Mouse (Mus musculus) intestine, embryonic 16.5 days (tissue): ENCODE data around the gene Slc25a15. TPM values are rescaled to one million over a fixed set of nuclear protein-coding genes. Genes with fewer than 3 reads are reported as not detected.
A peak's percentile ranks its signal among the peaks of the same experiment; 100 is the strongest.

Experiments used
- ATAC-seq: fragments of 200-750 bp; cut with Nextera tagmentation; 2 replicates; pipeline ENCODE4 v1.8.0; 2017; ENCODE audit warnings: moderate TSS enrichment, moderate library complexity
- H3K27ac ChIP-seq: fragments of 300-500 bp; sonication (generic); 2 replicates; pipeline ENCODE4 v1.5.1; 2014; ENCODE audit warnings: mild to moderate bottlenecking, low read length
- H3K27me3 ChIP-seq: fragments of 300-500 bp; sonication (generic); replicated peaks from 2 replicates; pipeline ENCODE4 v1.6.1; 2014; ENCODE audit warnings: low read length, control low read depth, mixed read lengths; ENCODE audit not compliant: control insufficient read depth, insufficient read depth
- H3K36me3 ChIP-seq: fragments of 300-500 bp; sonication (generic); 2 replicates; pipeline ENCODE4 v1.6.1; 2014; ENCODE audit warnings: low read length, control low read depth; ENCODE audit not compliant: control insufficient read depth, insufficient read depth
- H3K4me1 ChIP-seq: fragments of 300-500 bp; sonication (generic); 2 replicates; pipeline ENCODE4 v1.6.1; 2014; ENCODE audit warnings: low read length, control low read depth, mixed read lengths; ENCODE audit not compliant: control insufficient read depth, insufficient read depth
- H3K4me2 ChIP-seq: fragments of 300-500 bp; sonication (generic); 2 replicates; pipeline ENCODE4 v1.6.1; 2014; ENCODE audit warnings: low read depth, low read length, control low read depth
- H3K4me3 ChIP-seq: fragments of 300-500 bp; sonication (generic); 2 replicates; pipeline ENCODE4 v1.5.1; 2014; ENCODE audit warnings: mild to moderate bottlenecking, low read length
- H3K9ac ChIP-seq: fragments of 300-500 bp; sonication (generic); 2 replicates; pipeline ENCODE4 v1.6.1; 2014; ENCODE audit warnings: low read depth, low read length
- H3K9me3 ChIP-seq: fragments of 300-500 bp; sonication (generic); 2 replicates; pipeline ENCODE4 v1.6.1; 2016; ENCODE audit warnings: low read length, control low read depth; ENCODE audit not compliant: control insufficient read depth
- WGBS: fragments of 180-500 bp; shearing (Covaris S2); extraction: QIAGEN DNeasy Blood & Tissue Kit; methylation state at CpG from one replicate; pipeline ENCODE4 v1.1.7; 2014; 5-methylcytosine and 5-hydroxymethylcytosine counted together
- polyA plus RNA-seq: library from polyadenylated mRNA; unstranded; fragments of >200 nt; fragmentation: Nextera tagmentation; extraction: Ambion mirVana; gene quantifications from 2 replicates; pipeline ENCODE4 v1.2.1, GENCODE M21; 2015

The Slc25a15 gene
- polyA plus RNA-seq, 1 experiment from 2014 or later = 129 TPM

GRCm38 (mm10) chr8:22395256-22395655 lies 3.1 kb downstream of the Slc25a15 start:
- Histone ChIP-seq H3K27me3 (no peaks in the 10 kb centered on the region), H3K9ac (no peak overlapping the region), H3K27ac (peak overlapping the region; percentile 82), H3K4me2 (peak overlapping the region; percentile 38), H3K9me3 (no peaks in the 10 kb centered on the region), H3K4me1 (peaks cover 13% of the 10 kb centered on the region), H3K36me3 (no peaks in the 10 kb centered on the region), H3K4me3 (no peak overlapping the region)
- ATAC-seq = no peak
- WGBS = 93% methylated on average over 8 of the region's 8 CpGs

GRCm38 (mm10) chr8:22394471-22394870 lies 3.9 kb downstream of the Slc25a15 start:
- Histone ChIP-seq H3K36me3 (peaks cover 3% of the 10 kb centered on the region), H3K4me3 (peak overlapping the region; percentile 3; the same call in 1 of the 2 replicates), H3K9me3 (no peaks in the 10 kb centered on the region), H3K4me2 (peak overlapping the region; percentile 8), H3K27me3 (no peaks in the 10 kb centered on the region), H3K4me1 (peaks cover 21% of the 10 kb centered on the region), H3K27ac (peak overlapping the region; percentile 82), H3K9ac (0 out of 2 replicates have a peak overlapping the region, but pooled peaks have one; percentile 34)
- peak; percentile 39 for ATAC-seq
- WGBS = 56% methylated on average over 4 of the region's 4 CpGs

- Histone ChIP-seq H3K4me2 (no peak overlapping the region), H3K27me3 (no peaks in the 10 kb centered on the region), H3K36me3 (peaks cover 22% of the 10 kb centered on the region), H3K27ac (peak overlapping the region; percentile 85), H3K9me3 (no peaks in the 10 kb centered on the region), H3K4me3 (no peak overlapping the region), H3K9ac (peak overlapping the region; percentile 48; the same call in 1 of the 2 replicates), H3K4me1 (peaks cover 15% of the 10 kb centered on the region)
- WGBS = 62% methylated on average over 8 of the region's 8 CpGs
- peak; percentile 94 for ATAC-seq
Observed at GRCm38 (mm10) chr8:22390766-22391463, 7.5 kb downstream of the Slc25a15 start.

- H3K4me2 ChIP-seq = peak overlapping the region; percentile 35
- H3K27ac ChIP-seq = peak overlapping the region; percentile 90
- no peaks in the 10 kb centered on the region for H3K9me3 ChIP-seq
- no peak overlapping the region for H3K4me3 ChIP-seq
- H3K27me3 ChIP-seq = no peaks in the 10 kb centered on the region
- WGBS = 74% methylated on average over 10 of the region's 10 CpGs
- no peak for ATAC-seq
- H3K36me3 ChIP-seq = peaks cover 25% of the 10 kb centered on the region
- H3K4me1 ChIP-seq = peaks cover 15% of the 10 kb centered on the region
- H3K9ac ChIP-seq = peak overlapping the region; percentile 33; the same call in 1 of the 2 replicates
Observed at GRCm38 (mm10) chr8:22389874-22390273, 8.5 kb downstream of the Slc25a15 start.

DNA sequence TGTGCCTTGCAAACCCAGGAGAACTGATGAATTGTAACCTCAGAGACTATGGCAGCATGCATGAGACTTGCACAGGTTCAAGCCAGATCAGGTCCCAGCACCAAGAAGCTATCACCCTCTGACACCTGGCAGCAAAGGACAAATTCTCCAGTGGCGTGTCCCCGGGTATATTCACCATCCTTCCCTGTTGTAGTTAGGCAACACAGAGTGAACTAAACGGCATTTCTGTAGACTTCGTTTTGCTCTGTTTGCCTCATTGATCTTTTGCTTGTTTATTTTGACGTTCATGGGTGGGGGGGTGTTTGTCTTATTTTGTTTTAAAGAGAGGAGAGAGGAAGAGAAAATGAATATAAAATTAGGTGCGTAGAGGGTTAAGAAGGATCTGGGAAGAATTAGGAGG lies 13.2 kb downstream of the Slc25a15 start:
- Histone ChIP-seq H3K4me3 (no peak overlapping the region), H3K36me3 (peaks cover 46% of the 10 kb centered on the region), H3K27ac (no peak overlapping the region), H3K9ac (no peak overlapping the region), H3K9me3 (no peaks in the 10 kb centered on the region), H3K27me3 (no peaks in the 10 kb centered on the region), H3K4me1 (peaks cover 6% of the 10 kb centered on the region), H3K4me2 (no peak overlapping the region)
- no peak for ATAC-seq
- WGBS = 86% methylated on average over 6 of the region's 6 CpGs

- H3K4me2 ChIP-seq = no peak overlapping the region
- no peak overlapping the region for H3K27ac ChIP-seq
- H3K9ac ChIP-seq = no peak overlapping the region
- ATAC-seq = no peak
- H3K27me3 ChIP-seq = no peaks in the 10 kb centered on the region
- H3K4me3 ChIP-seq = no peak overlapping the region
- 86% methylated on average over 19 of the region's 19 CpGs for WGBS
- no peaks in the 10 kb centered on the region for H3K4me1 ChIP-seq
- H3K36me3 ChIP-seq = peaks cover 35% of the 10 kb centered on the region
- no peaks in the 10 kb centered on the region for H3K9me3 ChIP-seq
Observed at GRCm38 (mm10) chr8:22382824-22383595, 15.4 kb downstream of the Slc25a15 start.

- H3K9ac ChIP-seq = no peak overlapping the region
- no peaks in the 10 kb centered on the region for H3K27me3 ChIP-seq
- H3K4me1 ChIP-seq = no peaks in the 10 kb centered on the region
- ATAC-seq = no peak
- no peak overlapping the region for H3K4me3 ChIP-seq
- H3K27ac ChIP-seq = no peak overlapping the region
- H3K4me2 ChIP-seq = no peak overlapping the region
- 89% methylated on average over 11 of the region's 11 CpGs for WGBS
- H3K9me3 ChIP-seq = no peaks in the 10 kb centered on the region
- peaks cover 35% of the 10 kb centered on the region for H3K36me3 ChIP-seq
Observed at GRCm38 (mm10) chr8:22380934-22381333, 17.5 kb downstream of the Slc25a15 start.

- no peaks in the 10 kb centered on the region for H3K9me3 ChIP-seq
- peaks cover 23% of the 10 kb centered on the region for H3K36me3 ChIP-seq
- no peaks in the 10 kb centered on the region for H3K27me3 ChIP-seq
- WGBS = 48% methylated on average over 5 of the region's 5 CpGs
- no peaks in the 10 kb centered on the region for H3K4me1 ChIP-seq
- H3K9ac ChIP-seq = no peak overlapping the region
- no peak overlapping the region for H3K27ac ChIP-seq
- H3K4me2 ChIP-seq = no peak overlapping the region
- H3K4me3 ChIP-seq = no peak overlapping the region
- ATAC-seq = peak; percentile 79
Observed at GRCm38 (mm10) chr8:22376903-22377302, 21.5 kb downstream of the Slc25a15 start.

- no peak overlapping the region for H3K4me2 ChIP-seq
- H3K9ac ChIP-seq = no peak overlapping the region
- H3K27ac ChIP-seq = no peak overlapping the region
- no peak overlapping the region for H3K4me3 ChIP-seq
- 87% methylated on average over 5 of the region's 5 CpGs for WGBS
- no peaks in the 10 kb centered on the region for H3K9me3 ChIP-seq
- H3K36me3 ChIP-seq = peaks cover 18% of the 10 kb centered on the region
- no peak for ATAC-seq
- H3K4me1 ChIP-seq = no peaks in the 10 kb centered on the region
- H3K27me3 ChIP-seq = no peaks in the 10 kb centered on the region
Observed at GRCm38 (mm10) chr8:22376311-22376710, 22.1 kb downstream of the Slc25a15 start.
